Mouse (Mus musculus) hindbrain, embryonic 11.5 days (tissue): Measurements from ENCODE around the gene Rpl3. TPM values are rescaled to one million over a fixed set of nuclear protein-coding genes. Genes with fewer than 3 reads are reported as not detected.

Experiments
- ATAC-seq: fragments of 200-750 bp; cut with Nextera tagmentation; 2 replicates; pipeline ENCODE4 v1.8.0; 2017; ENCODE audit warnings: mild to moderate bottlenecking, moderate TSS enrichment, moderate library complexity; ENCODE audit not compliant: low FRiP score
- DNase-seq: peaks from one replicate; pipeline ENCODE4 v3.0.0-alpha.2; 2015; ENCODE audit warnings: low spot score
- H3K27ac ChIP-seq: fragments of 300-500 bp; sonication (generic); 2 replicates; pipeline ENCODE4 v1.5.1; 2014; ENCODE audit warnings: mild to moderate bottlenecking, low read depth, low read length
- H3K27me3 ChIP-seq: fragments of 300-500 bp; sonication (generic); 2 replicates; pipeline ENCODE4 v1.6.1; 2014; ENCODE audit warnings: mild to moderate bottlenecking, low read length, moderate library complexity, mixed read lengths; ENCODE audit not compliant: control insufficient read depth, insufficient read depth
- H3K36me3 ChIP-seq: fragments of 300-500 bp; sonication (generic); 2 replicates; pipeline ENCODE4 v1.6.1; 2014; ENCODE audit warnings: mild to moderate bottlenecking, low read length, moderate library complexity, mixed read lengths; ENCODE audit not compliant: control insufficient read depth, insufficient read depth
- H3K4me1 ChIP-seq: fragments of 300-500 bp; sonication (generic); replicated peaks from 2 replicates; pipeline ENCODE4 v1.6.1; 2014; ENCODE audit warnings: low read length, mixed read lengths; ENCODE audit not compliant: control insufficient read depth, insufficient read depth
- H3K4me2 ChIP-seq: fragments of 300-500 bp; sonication (generic); replicated peaks from 2 replicates; pipeline ENCODE4 v1.6.1; 2014; ENCODE audit warnings: mild to moderate bottlenecking, low read depth, low read length
- H3K4me3 ChIP-seq: fragments of 300-500 bp; sonication (generic); 2 replicates; pipeline ENCODE4 v1.5.1; 2014; ENCODE audit warnings: low read depth, low read length
- H3K9ac ChIP-seq: fragments of 300-500 bp; sonication (generic); 2 replicates; pipeline ENCODE4 v1.6.1; 2014; ENCODE audit warnings: low read depth, low read length
- H3K9me3 ChIP-seq: fragments of 300-500 bp; sonication (generic); 2 replicates; pipeline ENCODE4 v1.6.1; 2016; ENCODE audit warnings: low read length; ENCODE audit not compliant: control insufficient read depth
- WGBS: fragments of 180-500 bp; shearing (Covaris S2); extraction: QIAGEN DNeasy Blood & Tissue Kit; methylation state at CpG from one replicate; pipeline ENCODE4 v1.1.7; 2014; 5-methylcytosine and 5-hydroxymethylcytosine counted together
- polyA plus RNA-seq: library from polyadenylated mRNA; unstranded; fragments of >200 nt; fragmentation: Nextera tagmentation; extraction: Ambion mirVana; gene quantifications from 2 replicates; pipeline ENCODE4 v1.2.1, GENCODE M21; 2014

The Rpl3 gene
- polyA plus RNA-seq, 1 experiment from 2014 or later = 1,045 TPM

GRCm38 (mm10) chr15:80079129-80079668 lies 12.5 kb downstream of the Rpl3 start:
- no peaks in the 10 kb centered on the region for H3K9me3 ChIP-seq
- H3K27me3 ChIP-seq = no peaks in the 10 kb centered on the region
- peaks cover 7% of the 10 kb centered on the region for H3K4me1 ChIP-seq
- H3K27ac ChIP-seq = no peak overlapping the region
- DNase-seq (no peak), ATAC-seq (no peak)
- peaks cover 19% of the 10 kb centered on the region for H3K36me3 ChIP-seq
- WGBS = 96% methylated on average over 5 of the region's 5 CpGs
- no peak overlapping the region for H3K4me2 ChIP-seq
- H3K4me3 ChIP-seq = no peak overlapping the region
- H3K9ac ChIP-seq = no peak overlapping the region

- peaks cover 7% of the 10 kb centered on the region for H3K4me1 ChIP-seq
- H3K9me3 ChIP-seq = no peaks in the 10 kb centered on the region
- H3K4me2 ChIP-seq = no peak overlapping the region
- 84% methylated on average over 11 of the region's 11 CpGs for WGBS
- DNase-seq = no peak
- H3K4me3 ChIP-seq = no peak overlapping the region
- ATAC-seq = no peak
- H3K27me3 ChIP-seq = no peaks in the 10 kb centered on the region
- H3K27ac ChIP-seq = no peak overlapping the region
- peaks cover 19% of the 10 kb centered on the region for H3K36me3 ChIP-seq
- no peak overlapping the region for H3K9ac ChIP-seq
Observed at GRCm38 (mm10) chr15:80078058-80078814, 13.4 kb downstream of the Rpl3 start.

GRCm38 (mm10) chr15:80076338-80077136 lies 15.1 kb downstream of the Rpl3 start:
- no peak overlapping the region for H3K4me3 ChIP-seq
- WGBS = 3% methylated on average over 2 of the region's 2 CpGs
- ATAC-seq = peak; percentile 46; the same call in 1 of the 2 replicates
- peaks cover 3% of the 10 kb centered on the region for H3K4me1 ChIP-seq
- DNase-seq = peak; percentile 89
- H3K9me3 ChIP-seq = no peaks in the 10 kb centered on the region
- peaks cover 19% of the 10 kb centered on the region for H3K36me3 ChIP-seq
- H3K4me2 ChIP-seq = no peak overlapping the region
- H3K27me3 ChIP-seq = no peaks in the 10 kb centered on the region
- H3K9ac ChIP-seq = no peak overlapping the region
- no peak overlapping the region for H3K27ac ChIP-seq

- no peak overlapping the region for H3K4me3 ChIP-seq
- H3K36me3 ChIP-seq = peaks cover 16% of the 10 kb centered on the region
- no peak overlapping the region for H3K4me2 ChIP-seq
- ATAC-seq = no peak
- no peaks in the 10 kb centered on the region; the same call in 1 of the 2 replicates for H3K4me1 ChIP-seq
- DNase-seq = no peak
- 33% methylated on average over 5 of the region's 5 CpGs for WGBS
- H3K9ac ChIP-seq = no peak overlapping the region
- no peak overlapping the region for H3K27ac ChIP-seq
- no peaks in the 10 kb centered on the region for H3K27me3 ChIP-seq
- no peaks in the 10 kb centered on the region for H3K9me3 ChIP-seq
Observed at GRCm38 (mm10) chr15:80075733-80076337, 15.8 kb downstream of the Rpl3 start.

- no peaks in the 10 kb centered on the region; the same call in 1 of the 2 replicates for H3K4me1 ChIP-seq
- no peaks in the 10 kb centered on the region for H3K27me3 ChIP-seq
- H3K27ac ChIP-seq = no peak overlapping the region
- no peak overlapping the region for H3K4me3 ChIP-seq
- ATAC-seq (no peak), DNase-seq (no peak)
- 52% methylated on average over 3 of the region's 3 CpGs for WGBS
- H3K9ac ChIP-seq = no peak overlapping the region
- H3K36me3 ChIP-seq = peaks cover 16% of the 10 kb centered on the region
- H3K4me2 ChIP-seq = no peak overlapping the region
- H3K9me3 ChIP-seq = no peaks in the 10 kb centered on the region
Observed at GRCm38 (mm10) chr15:80075374-80075694, 16.3 kb downstream of the Rpl3 start.

GRCm38 (mm10) chr15:80074663-80075373 lies 16.9 kb downstream of the Rpl3 start:
- WGBS = 65% methylated on average over 6 of the region's 6 CpGs
- Histone ChIP-seq H3K27me3 (no peaks in the 10 kb centered on the region), H3K4me2 (no peak overlapping the region), H3K9me3 (no peaks in the 10 kb centered on the region), H3K9ac (no peak overlapping the region), H3K27ac (no peak overlapping the region), H3K4me1 (no peaks in the 10 kb centered on the region; the same call in 1 of the 2 replicates), H3K36me3 (peaks cover 13% of the 10 kb centered on the region), H3K4me3 (no peak overlapping the region)
- DNase-seq (no peak), ATAC-seq (no peak)

GRCm38 (mm10) chr15:80073256-80073621 lies 18.4 kb downstream of the Rpl3 start:
- DNase-seq = no peak
- Histone ChIP-seq H3K4me1 (no peaks in the 10 kb centered on the region; the same call in 1 of the 2 replicates), H3K27ac (no peak overlapping the region), H3K4me2 (no peak overlapping the region), H3K36me3 (peaks cover 3% of the 10 kb centered on the region), H3K9me3 (no peaks in the 10 kb centered on the region), H3K27me3 (no peaks in the 10 kb centered on the region), H3K4me3 (no peak overlapping the region), H3K9ac (no peak overlapping the region)
- 94% methylated on average over 1 of the region's 1 CpGs for WGBS
- ATAC-seq = no peak

GRCm38 (mm10) chr15:80072579-80073255 lies 19.0 kb downstream of the Rpl3 start:
- Histone ChIP-seq H3K4me3 (no peak overlapping the region), H3K4me1 (no peaks in the 10 kb centered on the region; the same call in 1 of the 2 replicates), H3K27me3 (no peaks in the 10 kb centered on the region), H3K9ac (no peak overlapping the region), H3K4me2 (no peak overlapping the region), H3K36me3 (no peaks in the 10 kb centered on the region), H3K27ac (no peak overlapping the region), H3K9me3 (no peaks in the 10 kb centered on the region)
- WGBS = 82% methylated on average over 7 of the region's 7 CpGs
- no peak for DNase-seq
- ATAC-seq = no peak
